Mouse (Mus musculus) forebrain, embryonic 10.5 days (tissue): Measurements from ENCODE around the gene Cbln1. TPM values are rescaled to one million over a fixed set of nuclear protein-coding genes. Genes with fewer than 3 reads are reported as not detected.

Experiments
- DNase-seq: peaks from one replicate; pipeline ENCODE4 v3.0.0-alpha.2; 2017; ENCODE audit warnings: low spot score; ENCODE audit errors: extremely low spot score
- H3K27ac ChIP-seq: fragments of 300-500 bp; sonication (generic); 2 replicates; pipeline ENCODE4 v1.5.1; 2016; ENCODE audit warnings: mild to moderate bottlenecking
- H3K27me3 ChIP-seq: fragments of 300-500 bp; sonication (generic); 2 replicates; pipeline ENCODE4 v1.6.1; 2016; ENCODE audit warnings: mild to moderate bottlenecking; ENCODE audit not compliant: poor library complexity, severe bottlenecking
- H3K36me3 ChIP-seq: fragments of 300-500 bp; sonication (generic); replicated peaks from 2 replicates; pipeline ENCODE4 v1.6.1; 2016; ENCODE audit warnings: mild to moderate bottlenecking, moderate library complexity
- H3K4me1 ChIP-seq: fragments of 300-500 bp; sonication (generic); 2 replicates; pipeline ENCODE4 v1.6.1; 2016
- H3K4me3 ChIP-seq: fragments of 300-500 bp; sonication (generic); 2 replicates; pipeline ENCODE4 v1.5.1; 2016; ENCODE audit warnings: mild to moderate bottlenecking, moderate library complexity
- H3K9me3 ChIP-seq: fragments of 300-500 bp; sonication (generic); 2 replicates; pipeline ENCODE4 v1.6.1; 2016; ENCODE audit warnings: mild to moderate bottlenecking, moderate library complexity
- WGBS: fragments of 180-500 bp; shearing (Covaris S2); methylation state at CpG from one replicate; pipeline ENCODE4 v1.1.7; 2016; 5-methylcytosine and 5-hydroxymethylcytosine counted together
- polyA plus RNA-seq: library from polyadenylated mRNA; unstranded; fragments of >200 nt; fragmentation: Nextera tagmentation; extraction: Ambion mirVana; gene quantifications from 2 replicates; pipeline ENCODE4 v1.2.1, GENCODE M21; 2016

The Cbln1 gene
- polyA plus RNA-seq, 1 experiment from 2014 or later = 1.5 TPM

- Histone ChIP-seq H3K4me3 (no peak overlapping the region), H3K27me3 (peaks cover 37% of the 10 kb centered on the region), H3K9me3 (no peaks in the 10 kb centered on the region), H3K36me3 (no peaks in the 10 kb centered on the region), H3K27ac (no peak overlapping the region), H3K4me1 (peaks cover 10% of the 10 kb centered on the region)
- 83% methylated on average over 3 of the region's 3 CpGs for WGBS
- no peak for DNase-seq
Observed at GRCm38 (mm10) chr8:87478221-87478620, 5.8 kb upstream of the Cbln1 start.

DNA sequence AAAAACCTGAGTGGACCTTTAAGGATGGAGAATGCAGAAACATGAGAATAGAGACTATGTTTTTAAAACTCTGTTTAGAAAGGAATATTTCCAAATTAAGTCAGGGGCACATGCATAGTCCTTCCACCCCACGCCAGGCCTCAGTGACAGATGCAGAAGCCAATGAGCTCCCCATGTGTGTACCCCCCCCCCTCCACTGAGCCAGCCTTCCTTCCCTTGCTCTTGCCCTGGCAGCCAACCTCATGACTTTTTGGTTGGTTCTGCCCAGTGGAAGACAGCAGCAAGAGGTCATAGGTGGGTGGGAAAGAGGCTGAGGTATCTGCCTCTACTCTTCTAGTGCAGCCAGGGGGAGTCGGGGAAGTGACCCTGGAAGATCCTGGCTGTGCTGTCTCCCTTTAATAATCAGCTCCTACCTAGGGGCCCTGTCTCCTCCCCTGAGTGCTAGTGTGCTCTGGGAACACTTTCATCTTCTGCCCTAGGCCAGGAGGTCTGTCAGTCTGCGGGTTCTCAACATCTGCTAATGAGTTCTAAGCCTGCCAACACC is 4.8 kb upstream of the Cbln1 start:
- Histone ChIP-seq H3K27me3 (peaks cover 45% of the 10 kb centered on the region), H3K9me3 (no peaks in the 10 kb centered on the region), H3K36me3 (no peaks in the 10 kb centered on the region), H3K4me1 (peaks cover 19% of the 10 kb centered on the region), H3K27ac (no peak overlapping the region), H3K4me3 (no peak overlapping the region)
- DNase-seq = no peak
- WGBS = 68% methylated on average over 3 of the region's 3 CpGs

DNA sequence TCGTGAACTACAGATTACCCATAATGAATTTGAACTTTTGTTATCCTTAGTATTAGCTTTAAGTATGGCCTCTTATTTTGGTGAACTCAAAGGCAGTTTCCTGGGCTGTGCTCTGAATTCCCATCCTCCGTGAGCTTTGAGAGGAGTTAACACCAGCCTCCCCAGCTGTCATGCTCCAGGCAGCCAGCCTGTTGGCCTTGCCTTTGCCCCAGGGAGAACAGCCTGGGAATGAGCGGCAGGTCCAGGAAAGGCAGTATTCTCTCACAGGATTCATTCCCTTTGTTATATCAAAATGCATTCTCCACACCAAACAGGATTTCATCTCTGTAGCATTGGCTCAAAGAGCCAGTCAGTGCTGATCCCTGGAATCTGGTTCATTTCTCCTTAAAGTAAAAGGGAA is 3.1 kb upstream of the Cbln1 start:
- no peaks in the 10 kb centered on the region for H3K36me3 ChIP-seq
- H3K9me3 ChIP-seq = no peaks in the 10 kb centered on the region
- DNase-seq = no peak
- H3K4me1 ChIP-seq = peaks cover 35% of the 10 kb centered on the region
- H3K27me3 ChIP-seq = peaks cover 61% of the 10 kb centered on the region
- H3K27ac ChIP-seq = no peak overlapping the region
- H3K4me3 ChIP-seq = no peak overlapping the region
- 53% methylated on average over 3 of the region's 3 CpGs for WGBS

GRCm38 (mm10) chr8:87474379-87474778 is 2.0 kb upstream of the Cbln1 start:
- H3K27me3 ChIP-seq = peaks cover 73% of the 10 kb centered on the region

GRCm38 (mm10) chr8:87473940-87474339 is 1.5 kb upstream of the Cbln1 start:
- Histone ChIP-seq H3K27ac (no peak overlapping the region), H3K4me1 (peaks cover 51% of the 10 kb centered on the region), H3K36me3 (no peaks in the 10 kb centered on the region), H3K4me3 (peak overlapping the region; percentile 69; the same call in 1 of the 2 replicates), H3K9me3 (no peaks in the 10 kb centered on the region), H3K27me3 (peaks cover 77% of the 10 kb centered on the region)
- WGBS = 11% methylated on average over 2 of the region's 2 CpGs
- no peak for DNase-seq

More at GRCm38 (mm10) chr8:87474379-87474778, 2.0 kb upstream of the Cbln1 start:
- H3K36me3 ChIP-seq = no peaks in the 10 kb centered on the region
- no peak overlapping the region for H3K4me3 ChIP-seq
- 62% methylated on average over 8 of the region's 8 CpGs for WGBS
- H3K9me3 ChIP-seq = no peaks in the 10 kb centered on the region
- no peak for DNase-seq
- no peak overlapping the region for H3K27ac ChIP-seq
- H3K4me1 ChIP-seq = peaks cover 46% of the 10 kb centered on the region

DNA sequence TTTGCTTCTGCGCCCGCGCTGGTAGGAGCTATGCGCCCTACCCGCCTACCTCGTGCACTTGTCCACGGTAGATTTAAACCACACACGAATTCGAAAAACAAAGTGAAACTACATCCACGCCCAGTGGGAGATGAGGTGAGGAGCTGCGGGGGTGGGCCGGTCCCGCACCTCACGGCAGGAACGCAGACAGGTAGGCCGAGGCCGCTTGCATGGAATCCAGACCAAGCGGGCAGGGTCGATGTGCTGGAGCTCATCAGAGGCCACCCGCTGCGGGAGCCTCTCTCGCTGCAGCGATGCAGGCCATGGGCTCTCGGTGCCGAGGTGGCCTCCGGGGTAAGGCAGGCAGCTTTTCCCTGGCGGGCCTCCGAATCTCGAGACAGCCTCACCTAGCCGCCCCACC is 905 bp upstream of the Cbln1 start:
- peak overlapping the region; percentile 69 for H3K4me3 ChIP-seq
- WGBS = under 1% methylated on average over 30 of the region's 30 CpGs
- H3K9me3 ChIP-seq = no peaks in the 10 kb centered on the region
- peaks cover 83% of the 10 kb centered on the region for H3K27me3 ChIP-seq
- peaks cover 57% of the 10 kb centered on the region for H3K4me1 ChIP-seq
- DNase-seq = peak; percentile 39
- peak overlapping the region; percentile 78 for H3K27ac ChIP-seq
- H3K36me3 ChIP-seq = no peaks in the 10 kb centered on the region

DNA sequence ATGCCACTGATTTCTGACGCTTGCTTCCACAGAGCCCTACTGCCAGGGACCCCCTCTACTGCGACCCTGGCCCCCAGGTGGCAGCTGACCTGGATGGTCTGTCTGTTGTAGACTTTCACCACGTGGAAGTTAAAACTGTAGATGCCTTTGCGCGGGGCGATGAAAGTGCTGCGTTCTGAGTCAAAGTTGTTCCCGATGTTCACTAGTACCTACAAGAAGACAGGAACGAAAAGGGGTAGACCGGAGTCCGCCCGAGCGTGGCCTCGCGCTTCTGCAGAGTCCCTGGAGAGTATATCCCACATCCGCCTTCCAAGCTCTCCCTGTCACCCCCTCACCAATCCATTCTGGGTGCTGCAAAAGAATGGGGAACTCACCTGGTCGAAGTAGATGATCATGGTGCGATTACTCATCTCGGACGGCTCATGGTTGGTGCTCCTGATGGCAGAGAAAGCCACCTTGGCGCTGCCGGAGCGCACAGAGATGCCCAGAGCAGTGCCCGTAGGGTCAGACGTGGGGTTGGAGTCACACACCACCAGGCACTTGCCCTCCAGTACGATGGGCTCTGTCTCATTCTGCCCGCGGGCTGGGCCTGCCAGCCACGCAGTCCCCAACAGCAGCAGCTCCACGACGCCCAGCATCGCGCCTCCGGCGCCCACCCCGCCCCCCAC is 672 bp downstream of the Cbln1 start:
- WGBS = 1% methylated on average over 36 of the region's 36 CpGs
- peak overlapping the region; percentile 81 for H3K27ac ChIP-seq
- peak overlapping the region; percentile 69 for H3K4me3 ChIP-seq
- no peaks in the 10 kb centered on the region for H3K36me3 ChIP-seq
- peaks cover 94% of the 10 kb centered on the region for H3K27me3 ChIP-seq
- DNase-seq = peak; percentile 51
- H3K9me3 ChIP-seq = no peaks in the 10 kb centered on the region
- H3K4me1 ChIP-seq = peaks cover 58% of the 10 kb centered on the region

GRCm38 (mm10) chr8:87470834-87471602 is 1.4 kb downstream of the Cbln1 start:
- peaks cover 62% of the 10 kb centered on the region for H3K4me1 ChIP-seq

DNA sequence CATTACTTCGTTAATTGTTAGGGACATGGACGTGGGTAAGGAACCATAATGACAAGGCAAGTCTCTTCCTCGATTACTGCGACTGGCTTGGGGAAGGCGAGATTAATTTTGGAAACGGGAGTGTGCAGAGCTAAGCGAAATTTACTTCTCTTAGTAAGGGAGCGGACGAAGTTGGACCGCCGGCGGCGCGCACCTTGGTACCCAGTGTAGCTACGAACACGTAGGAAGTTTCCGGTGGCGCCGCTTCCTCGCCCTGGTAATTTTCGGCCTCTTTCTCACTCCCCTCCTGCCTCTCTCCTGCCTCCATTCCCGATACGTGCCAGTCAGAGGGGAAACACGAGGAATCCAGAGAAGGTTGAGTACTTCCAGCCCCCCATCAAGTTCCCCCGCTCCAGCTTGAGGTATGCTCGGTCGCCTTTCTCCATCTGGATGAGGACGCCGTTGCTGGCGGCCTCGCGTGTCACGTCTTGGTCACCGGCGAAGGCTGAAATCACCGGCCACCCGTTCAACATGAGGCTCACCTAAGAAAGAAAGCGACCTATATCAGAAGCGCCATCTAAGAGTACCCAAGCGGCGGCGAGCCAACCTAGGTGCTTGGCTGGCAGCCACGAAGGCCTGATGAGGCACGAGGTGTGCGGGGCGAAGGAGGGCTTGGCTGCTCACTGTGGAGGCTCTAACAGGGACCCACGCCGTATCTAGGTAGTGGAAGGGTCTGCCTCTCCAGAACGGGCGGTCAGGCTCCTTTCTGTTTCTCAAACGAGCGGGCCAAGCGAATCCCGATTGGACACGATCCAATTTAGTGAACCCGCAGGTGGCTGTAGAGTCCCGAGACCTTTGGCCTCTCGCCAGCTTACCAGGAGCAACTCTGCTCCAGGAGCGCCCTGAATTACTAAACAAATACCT is 2.2 kb downstream of the Cbln1 start:
- H3K4me1 ChIP-seq = peaks cover 62% of the 10 kb centered on the region
- WGBS = under 1% methylated on average over 59 of the region's 59 CpGs

More at GRCm38 (mm10) chr8:87470834-87471602, 1.4 kb downstream of the Cbln1 start:
- WGBS = under 1% methylated on average over 32 of the region's 32 CpGs
- Histone ChIP-seq H3K9me3 (no peaks in the 10 kb centered on the region), H3K4me3 (peak overlapping the region; percentile 69), H3K36me3 (no peaks in the 10 kb centered on the region), H3K27ac (no peak overlapping the region), H3K27me3 (peaks cover 97% of the 10 kb centered on the region)
- DNase-seq = peak; percentile 18

DNA sequence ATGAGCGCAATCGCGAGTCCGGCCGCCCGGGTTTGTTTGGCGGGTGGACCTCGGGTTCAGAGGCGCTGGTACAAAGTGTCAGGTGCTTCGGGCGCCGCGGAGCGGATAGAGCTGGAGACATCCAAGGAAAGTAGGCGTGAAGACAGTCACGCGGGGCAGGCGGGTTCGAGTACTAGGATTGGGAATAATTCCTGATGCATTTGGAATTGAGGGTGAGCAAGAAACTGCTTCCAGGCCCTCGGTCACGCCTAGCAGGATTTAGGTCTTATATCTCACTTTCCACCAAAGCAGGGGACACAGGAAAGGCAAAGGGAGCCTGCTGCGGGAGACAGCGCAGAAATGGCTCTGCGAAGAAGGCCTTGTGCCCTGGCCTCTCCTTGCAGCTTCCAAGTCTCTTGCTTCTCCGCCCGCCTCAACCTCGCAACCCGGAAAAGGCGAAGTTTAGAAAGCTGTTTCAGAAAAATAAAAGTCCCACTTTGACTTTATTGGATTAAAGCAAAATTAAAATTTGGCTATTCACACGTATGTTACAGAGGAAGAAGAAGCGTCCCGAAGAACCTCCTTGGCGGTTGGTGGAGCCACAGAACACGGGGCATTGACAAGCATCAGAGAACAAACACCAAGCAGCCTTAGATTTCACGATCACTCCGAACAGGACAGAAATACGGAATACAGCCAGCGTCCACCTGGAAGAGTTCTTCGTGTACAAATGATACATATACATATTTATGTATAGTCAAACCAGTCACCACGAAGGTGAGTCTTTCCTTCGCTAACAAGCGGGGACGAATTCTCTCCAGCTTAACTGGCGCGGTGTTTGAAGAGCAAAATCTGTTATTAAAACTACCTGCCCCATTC is 3.2 kb downstream of the Cbln1 start:
- H3K4me3 ChIP-seq = peak overlapping the region; percentile 69
- DNase-seq = peak; percentile 51

More for the DNA sequence above, 2.2 kb downstream of the Cbln1 start:
- peak; percentile 56 for DNase-seq
- H3K4me3 ChIP-seq = peak overlapping the region; percentile 69
- H3K36me3 ChIP-seq = no peaks in the 10 kb centered on the region
- H3K9me3 ChIP-seq = no peaks in the 10 kb centered on the region
- H3K27me3 ChIP-seq = peaks cover 98% of the 10 kb centered on the region
- no peak overlapping the region for H3K27ac ChIP-seq

GRCm38 (mm10) chr8:87468416-87468957 is 3.9 kb downstream of the Cbln1 start:
- H3K4me3 ChIP-seq = peak overlapping the region; percentile 46
- peaks cover 55% of the 10 kb centered on the region for H3K4me1 ChIP-seq
- WGBS = 1% methylated on average over 23 of the region's 23 CpGs
- peaks cover 95% of the 10 kb centered on the region for H3K27me3 ChIP-seq
- H3K36me3 ChIP-seq = no peaks in the 10 kb centered on the region
- H3K27ac ChIP-seq = no peak overlapping the region
- DNase-seq = no peak
- no peaks in the 10 kb centered on the region for H3K9me3 ChIP-seq

More for the DNA sequence above, 3.2 kb downstream of the Cbln1 start:
- Histone ChIP-seq H3K27me3 (peaks cover 96% of the 10 kb centered on the region), H3K27ac (no peak overlapping the region), H3K4me1 (peaks cover 62% of the 10 kb centered on the region), H3K9me3 (no peaks in the 10 kb centered on the region), H3K36me3 (no peaks in the 10 kb centered on the region)
- WGBS = 2% methylated on average over 45 of the region's 45 CpGs
